Mouse (Mus musculus) layer of hippocampus, adult 6 months (tissue): Measurements from ENCODE around the gene Gm21119. TPM values are rescaled to one million over a fixed set of nuclear protein-coding genes. Genes with fewer than 3 reads are reported as not detected.

ENCODE experiments used
- long read RNA-seq, 2 experiments: library from polyadenylated mRNA; unstranded; transcript quantifications; one replicate each; pipeline ENCODE4 v2.0.0; 2019 to 2020
- polyA plus RNA-seq: library from polyadenylated mRNA; unstranded; fragments of <200 nt; fragmentation: Nextera tagmentation; gene quantifications from 2 replicates; pipeline ENCODE4 v1.2.3, GENCODE M21; 2021

Gm21119 gene
- 0.08 TPM in 1 of 2 replicates, not detected in the other for polyA plus RNA-seq
- long read RNA-seq, experiment 1: 0 reads
- long read RNA-seq, experiment 2: 0 reads

GRCm38 (mm10) chr8:20614619-20615018 is at the start of gene Gm21119:
TSS of gene Gm21119 (plus strand) at chr8:20614919.

